Mouse (Mus musculus): ENCODE results near the gene Blnk. TPM values are rescaled to one million over a fixed set of nuclear protein-coding genes. Genes with fewer than 3 reads are reported as not detected.

Blnk gene
- total RNA-seq (2015) (0.84 TPM in 1 of 2 replicates, not detected in the other), total RNA-seq (2017) (0.25 TPM in 1 of 2 replicates, not detected in the other)

- peak; percentile 72 for ATAC-seq (replicated peaks; ENCODE audit: poor library complexity)
These were observed at the start of gene Blnk for GRCm38 (mm10) chr19:40994057-40994585. Gene Blnk (minus strand): TSS chr19:40994535.

DNA sequence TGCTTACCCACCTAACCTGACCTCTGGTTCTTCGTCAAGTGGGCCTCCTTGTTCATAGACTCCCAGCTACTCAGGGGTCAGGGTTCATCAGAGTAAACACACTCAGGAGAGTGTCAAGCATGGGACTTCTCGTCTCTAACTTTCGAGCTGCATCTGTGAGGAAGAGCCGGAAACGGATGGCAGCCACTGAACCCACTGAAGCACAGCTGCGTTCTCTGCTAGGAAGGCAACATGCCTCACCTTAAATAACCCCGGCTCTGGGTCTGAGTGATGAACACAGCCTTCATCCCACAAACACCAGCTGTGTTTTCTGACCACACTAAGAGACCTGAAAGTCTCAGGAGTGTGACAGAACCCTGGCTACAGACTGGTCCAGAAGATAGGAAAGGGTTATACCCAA lies 44.8 kb upstream of the Blnk start:
- ATAC-seq (replicated peaks; ENCODE audit: poor library complexity): peak; percentile 88

- 0 out of 2 replicates have a peak, but pooled peaks have one; percentile 29 for ATAC-seq (replicated peaks; ENCODE audit: poor library complexity)
These were observed 41.6 kb upstream of the Blnk start for GRCm38 (mm10) chr19:41035809-41036551.

GRCm38 (mm10) chr19:41031869-41032268 lies 37.5 kb upstream of the Blnk start:
- no peak for ATAC-seq (replicated peaks; ENCODE audit: poor library complexity)

DNA sequence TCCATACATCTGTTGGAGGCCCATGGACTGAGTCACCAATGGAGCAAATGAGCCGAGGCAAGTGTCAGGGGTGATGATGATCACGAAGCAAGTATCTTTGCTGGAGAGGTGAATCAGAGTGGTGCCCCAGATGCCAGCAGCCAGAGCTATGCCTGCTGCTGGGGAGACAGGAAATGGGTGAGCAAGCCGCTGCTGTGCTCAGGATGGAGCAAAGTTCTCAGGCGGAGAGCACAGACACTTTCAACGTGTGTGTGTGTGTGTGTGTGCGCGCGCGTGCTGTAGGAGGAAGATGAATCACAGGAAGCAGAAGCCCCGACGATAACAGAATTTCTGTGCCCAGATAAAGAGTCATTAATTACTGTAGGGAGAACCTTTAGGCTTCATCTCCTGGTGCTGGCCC lies 36.7 kb upstream of the Blnk start:
- peak; percentile 84 for ATAC-seq (replicated peaks; ENCODE audit: poor library complexity)

GRCm38 (mm10) chr19:41030161-41030560 lies 35.8 kb upstream of the Blnk start:
- no peak for ATAC-seq (replicated peaks; ENCODE audit: poor library complexity)

DNA sequence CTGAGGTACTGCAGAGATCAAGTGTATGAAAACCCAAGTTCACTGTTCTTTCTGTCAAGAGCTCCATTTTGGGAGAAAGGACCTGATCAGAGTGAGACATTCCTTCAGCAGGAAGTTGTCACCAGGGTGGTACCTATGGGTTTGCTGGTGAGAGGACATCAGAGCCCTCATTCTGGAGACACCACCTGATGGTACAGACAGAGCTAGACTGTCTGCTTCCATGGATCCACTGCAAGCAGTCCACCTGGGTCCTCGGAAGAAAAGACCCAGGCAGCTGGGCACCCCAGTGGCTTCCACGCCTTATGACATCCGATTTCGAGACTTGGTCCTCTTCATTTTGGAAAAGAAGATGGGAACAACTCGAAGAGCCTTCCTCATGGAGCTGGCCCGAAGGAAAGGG lies 34.9 kb upstream of the Blnk start, which contains the start of gene Dntt:
TSS of gene Dntt (plus strand) at position 57 of the 400 bp plus-strand sequence.
- no peak for ATAC-seq (replicated peaks; ENCODE audit: poor library complexity)

DNA sequence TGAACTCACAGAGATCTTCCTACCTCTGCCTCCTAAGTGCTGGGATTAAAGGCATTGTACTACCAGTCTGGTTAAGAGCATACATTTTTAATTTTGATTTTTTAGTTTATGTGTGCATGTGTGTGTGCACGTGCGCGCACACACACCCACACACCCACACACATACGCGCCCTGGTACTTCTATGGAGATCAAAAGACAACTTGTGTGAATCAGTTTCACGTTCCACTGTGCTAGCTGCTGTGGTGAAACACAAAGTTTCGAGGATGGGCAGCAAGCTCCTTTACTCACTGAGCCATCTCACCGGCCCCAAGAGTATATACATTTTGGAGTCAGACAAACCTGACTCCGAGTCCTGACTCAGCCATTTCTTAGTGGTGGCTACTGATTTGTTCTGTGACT lies 33.3 kb upstream of the Blnk start:
- ATAC-seq (replicated peaks; ENCODE audit: poor library complexity): no peak

- no peak for ATAC-seq (replicated peaks; ENCODE audit: poor library complexity)
These were observed 32.7 kb upstream of the Blnk start for GRCm38 (mm10) chr19:41027024-41027423.

DNA sequence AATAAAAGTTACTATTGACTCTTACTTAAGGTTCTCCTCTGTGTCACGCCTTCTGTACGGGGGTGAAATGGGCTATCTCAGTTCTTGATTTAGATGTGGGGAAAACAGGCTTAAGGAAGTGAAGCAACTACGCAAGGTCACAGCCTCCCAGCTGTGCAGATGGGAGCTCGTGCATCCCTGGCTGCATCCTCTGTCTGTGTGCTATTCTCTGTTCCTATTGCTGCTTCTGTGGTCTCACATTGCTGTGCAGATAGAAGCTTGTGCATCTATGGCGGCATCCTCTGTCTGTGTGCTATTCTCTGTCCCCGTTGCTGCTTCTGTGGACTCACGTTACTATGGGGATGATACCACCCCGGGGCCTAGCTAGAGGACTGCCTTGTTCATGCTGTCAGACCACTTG lies 32.2 kb upstream of the Blnk start:
- peak; percentile 48 for ATAC-seq (replicated peaks; ENCODE audit: poor library complexity)

DNA sequence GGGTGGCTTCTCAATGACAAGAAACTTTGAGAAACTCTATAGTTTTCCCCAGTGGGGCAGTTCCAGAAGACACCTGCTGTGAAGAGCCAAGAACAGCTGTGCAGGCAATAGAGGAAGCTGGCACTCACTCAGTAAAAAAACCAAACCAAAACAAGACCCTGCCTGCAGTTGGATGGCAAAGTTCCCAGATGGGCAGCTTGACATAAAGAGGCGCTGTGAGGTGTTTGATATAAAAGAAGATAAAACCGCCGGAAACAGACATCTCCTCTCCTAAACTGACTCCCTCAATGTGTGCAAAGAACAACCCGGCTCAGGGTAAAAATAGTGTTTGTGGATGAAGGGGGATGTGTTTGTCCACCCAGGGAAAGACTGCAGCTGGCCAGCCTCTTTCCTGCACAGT lies 27.9 kb upstream of the Blnk start:
- peak; percentile 70 for ATAC-seq (replicated peaks; ENCODE audit: poor library complexity)

- no peak for ATAC-seq (replicated peaks; ENCODE audit: poor library complexity)
These were observed 26.2 kb upstream of the Blnk start for GRCm38 (mm10) chr19:41020537-41020936.

DNA sequence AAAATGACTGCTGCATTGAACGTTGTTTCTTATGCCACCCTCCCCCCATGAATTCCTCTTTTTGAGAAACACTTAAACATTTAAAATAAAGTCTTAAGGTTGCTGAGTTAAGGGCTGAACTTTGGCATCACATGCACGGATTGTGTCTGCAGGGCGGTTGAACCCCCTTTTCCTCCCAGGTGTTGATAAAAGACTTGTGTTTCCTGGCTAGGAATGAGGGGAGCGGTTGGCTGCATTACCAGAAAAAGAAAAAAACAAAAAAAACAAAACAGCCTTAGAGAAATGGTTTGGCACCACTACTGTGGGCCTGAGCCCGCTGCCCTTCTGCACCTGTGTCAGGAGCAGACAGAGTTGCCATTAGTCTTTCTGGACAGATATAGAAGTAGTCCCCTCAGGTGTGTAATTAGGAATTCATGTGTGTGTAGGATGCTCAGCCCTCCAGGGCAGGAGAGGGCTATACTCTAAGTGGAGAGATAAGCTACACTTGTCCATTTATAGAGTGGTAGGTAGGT lies 24.9 kb upstream of the Blnk start:
- no peak for ATAC-seq (replicated peaks; ENCODE audit: poor library complexity)

GRCm38 (mm10) chr19:41015951-41016716 lies 21.8 kb upstream of the Blnk start:
- peak; percentile 94 for ATAC-seq (replicated peaks; ENCODE audit: poor library complexity)

DNA sequence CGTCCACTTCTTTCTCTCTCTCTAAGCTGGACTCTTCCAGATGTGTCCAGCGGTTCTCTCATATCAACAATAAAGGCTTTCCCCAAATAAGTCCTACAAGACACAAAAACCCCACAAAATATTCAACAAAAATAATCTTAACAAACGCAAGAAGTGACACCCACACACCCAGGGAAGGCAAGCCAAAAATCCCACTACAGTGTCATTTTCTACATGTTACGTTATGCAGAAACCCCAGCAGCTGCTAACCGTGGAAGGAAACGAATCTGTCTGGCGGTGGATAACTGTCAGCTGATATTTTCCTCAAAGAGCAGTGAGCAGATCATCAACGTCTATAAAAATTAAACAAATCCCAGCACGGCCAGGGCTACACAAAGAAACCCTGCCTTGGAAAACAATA lies 19.7 kb upstream of the Blnk start:
- ATAC-seq (replicated peaks; ENCODE audit: poor library complexity): no peak

GRCm38 (mm10) chr19:41013591-41013990 lies 19.3 kb upstream of the Blnk start:
- ATAC-seq (replicated peaks; ENCODE audit: poor library complexity): no peak

GRCm38 (mm10) chr19:41011676-41012075 lies 17.3 kb upstream of the Blnk start:
- ATAC-seq (replicated peaks; ENCODE audit: poor library complexity): no peak

DNA sequence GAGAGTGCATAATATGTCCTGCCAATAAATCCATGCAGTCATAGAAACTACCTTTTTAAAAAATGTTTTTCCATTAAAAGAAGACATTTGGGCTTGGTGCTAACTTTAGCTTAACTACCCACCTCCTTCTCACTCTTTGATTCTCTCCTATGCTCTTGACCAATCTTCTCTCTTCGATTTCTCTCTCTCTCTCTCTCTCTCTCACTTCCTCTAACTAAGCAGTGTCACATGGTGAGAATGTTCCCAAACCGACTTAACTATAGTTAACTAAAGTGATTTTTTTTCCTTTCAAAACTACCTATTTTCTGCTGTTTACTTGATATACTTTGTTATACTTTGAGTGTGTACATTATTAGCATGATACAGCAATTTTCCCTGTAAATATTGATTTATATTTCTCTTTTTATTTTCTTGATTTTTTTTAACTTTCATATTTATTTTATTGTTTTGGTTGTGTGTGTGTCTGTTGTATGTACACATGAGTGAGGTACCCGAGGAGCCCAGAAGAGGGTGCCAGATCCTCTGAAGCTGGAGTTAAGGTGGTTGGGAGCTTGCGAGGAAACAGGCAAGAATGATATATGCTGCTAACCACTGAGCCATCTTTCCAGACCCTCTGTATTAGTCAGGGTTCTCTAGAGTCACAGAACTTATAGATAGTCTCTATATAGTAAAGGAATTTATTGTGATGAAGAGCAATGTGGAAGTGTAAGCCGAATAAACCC lies 14.5 kb upstream of the Blnk start:
- ATAC-seq (replicated peaks; ENCODE audit: poor library complexity): no peak

DNA sequence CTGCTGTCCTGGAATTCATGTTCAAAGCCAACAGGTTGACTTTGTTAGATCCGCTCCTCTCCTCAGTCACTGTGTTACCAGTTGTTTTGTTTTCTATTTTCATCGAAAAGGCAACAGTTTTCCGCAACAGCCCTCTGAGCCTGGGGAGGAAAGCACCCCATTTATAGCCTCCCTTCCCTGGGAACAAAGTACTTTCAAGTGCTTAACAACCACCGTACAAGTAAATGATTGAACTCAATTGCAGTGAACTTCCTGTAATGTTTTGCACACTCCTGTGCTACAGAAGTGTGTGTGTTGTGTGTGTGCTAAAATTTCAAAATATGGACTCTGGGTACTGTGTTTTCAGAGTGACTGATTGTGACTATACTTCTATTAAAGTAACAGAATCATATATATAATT lies 13.4 kb upstream of the Blnk start:
- no peak for ATAC-seq (replicated peaks; ENCODE audit: poor library complexity)

- no peak for ATAC-seq (replicated peaks; ENCODE audit: poor library complexity)
These were observed 13.0 kb upstream of the Blnk start for GRCm38 (mm10) chr19:41007326-41007725.

DNA sequence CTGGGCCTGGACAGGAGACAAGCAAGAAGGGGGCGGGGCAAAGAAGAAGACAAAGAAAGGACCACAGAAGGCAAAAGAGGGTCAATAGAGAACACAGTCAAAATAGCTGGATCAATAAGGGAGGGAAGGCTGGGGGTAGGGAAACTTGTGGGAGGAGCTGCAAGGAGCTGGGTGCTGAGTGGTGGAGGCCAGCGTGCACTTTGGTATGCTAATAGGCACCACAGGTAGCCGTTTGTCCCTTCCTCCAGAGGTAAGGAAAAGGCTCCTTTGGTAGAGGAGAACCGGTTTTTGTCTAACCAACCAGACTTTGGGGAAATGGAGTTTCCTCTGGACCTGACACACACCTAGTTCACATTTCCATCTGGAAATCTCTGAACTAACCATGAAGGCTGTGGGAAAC lies 12.3 kb upstream of the Blnk start:
- no peak for ATAC-seq (replicated peaks; ENCODE audit: poor library complexity)

All from megakaryocyte progenitor cell, adult 5-6 weeks (primary cell).